Mouse (Mus musculus) heart, adult 2 months (tissue): ENCODE measurements around the gene Sepsecs.
A peak's percentile ranks its signal among the peaks of the same experiment; 100 is the strongest.

Source experiments
- CTCF ChIP-seq: fragments of 200-600 bp; IDR thresholded peaks from 2 replicates; pipeline ENCODE4 v1.8.1; 2022; ENCODE audit warnings: antibody characterized with exemption, mild to moderate bottlenecking, moderate library complexity
- EP300 ChIP-seq: fragments of 200-500 bp; IDR thresholded peaks from 2 replicates; pipeline ENCODE4 v1.6.1; 2011; ENCODE audit warnings: low read depth, low read length, control low read depth; ENCODE audit not compliant: insufficient read depth
- POLR2A ChIP-seq: fragments of 200-500 bp; IDR thresholded peaks from 2 replicates; pipeline ENCODE4 v1.6.1; 2011; ENCODE audit warnings: mild to moderate bottlenecking, low read depth, low read length, control low read depth; ENCODE audit not compliant: insufficient read depth

DNA sequence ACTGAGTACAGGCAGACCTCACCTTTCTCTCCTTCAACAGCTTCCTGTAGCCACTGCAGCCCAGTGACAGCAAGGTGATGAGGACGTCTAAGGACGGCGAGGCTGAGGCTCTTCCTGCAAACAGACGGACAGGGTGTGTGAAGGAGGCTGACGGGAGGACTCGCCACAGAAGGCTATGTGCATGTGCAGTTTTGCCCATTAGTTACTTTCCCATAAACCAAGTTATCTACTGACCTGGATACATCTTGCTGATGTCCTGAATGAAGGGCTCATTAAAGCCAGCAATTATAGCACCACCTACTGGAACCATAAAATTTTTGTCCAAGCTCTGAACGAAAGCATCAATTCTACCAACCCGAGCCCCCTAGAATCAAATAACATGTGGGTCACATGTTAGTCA is 13.5 kb downstream of the Sepsecs start:
- peak; percentile 59 for TF ChIP-seq CTCF
- no peak for TF ChIP-seq POLR2A
- no peak for TF ChIP-seq EP300
